Mouse (Mus musculus): Measurements from ENCODE around the gene Dmpk. TPM values are rescaled to one million over a fixed set of nuclear protein-coding genes. Genes with fewer than 3 reads are reported as not detected.
A peak's percentile ranks its signal among the peaks of the same experiment; 100 is the strongest.

Gene Dmpk
- 7.0 and 7.3 TPM in 2 replicates for polyA plus RNA-seq (2014; fragmentation: Nextera tagmentation; extraction: Ambion mirVana)

GRCm38 (mm10) chr7:19083701-19084100, at the start of gene Dmpk:
Gene Dmpk (plus strand): TSS chr7:19083849.
- Histone ChIP-seq H3K36me3 (ENCODE audit: control insufficient read depth, insufficient read depth, low read length) (peaks cover 28% of the 10 kb centered on the region), H3K27ac (ENCODE audit: low read depth, low read length) (no peak within 1 kb of the TSS), H3K27me3 (ENCODE audit: control insufficient read depth, insufficient read depth, low read length) (no peaks in the 10 kb centered on the region), H3K4me1 (ENCODE audit: control insufficient read depth, insufficient read depth, low read length) (peaks cover 9% of the 10 kb centered on the region), H3K4me2 (no peak within 1 kb of the TSS), H3K9ac (ENCODE audit: low read length) (no peak within 1 kb of the TSS), H3K9me3 (ENCODE audit: control insufficient read depth, low read length) (no peaks in the 10 kb centered on the region), H3K4me3 (ENCODE audit: low read depth, low read length) (no peak within 1 kb of the TSS)
- DNase-seq (ENCODE audit: low spot score, missing footprints) (no peak), ATAC-seq (ENCODE audit: low FRiP score) (peak; percentile 13; the same call in 1 of the 2 replicates)
- WGBS, result 43% methylated on average over 10 of the region's 10 CpGs

DNA sequence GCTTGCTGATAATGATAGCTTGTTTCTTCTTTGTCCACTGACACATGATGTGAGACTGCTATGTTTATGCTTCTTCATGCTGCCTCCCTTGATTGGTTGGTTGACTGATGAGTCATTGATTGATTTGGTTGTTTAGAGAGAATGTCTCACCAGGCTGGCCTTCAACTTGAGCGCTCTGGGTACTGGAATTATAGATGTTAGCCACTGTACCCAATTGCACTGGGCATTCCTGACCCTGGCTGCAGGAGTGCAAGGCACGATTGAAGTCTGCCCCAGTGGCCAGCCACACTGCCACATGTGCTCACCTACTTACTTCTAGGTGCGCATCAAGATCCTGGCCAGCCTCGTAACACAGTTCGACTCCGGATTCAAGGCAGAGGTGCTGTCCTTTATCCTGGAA, 39.0 kb upstream of the Dmpk start:
- WGBS, result 96% methylated on average over 6 of the region's 6 CpGs
- no peaks in the 10 kb centered on the region for H3K27me3 ChIP-seq (ENCODE audit: control insufficient read depth, insufficient read depth, low read length)
- no peak for DNase-seq (ENCODE audit: low spot score, missing footprints)
- no peak overlapping the region for H3K27ac ChIP-seq (ENCODE audit: low read depth, low read length)
- ATAC-seq (ENCODE audit: low FRiP score), result no peak
- no peak overlapping the region for H3K9ac ChIP-seq (ENCODE audit: low read length)
- H3K9me3 ChIP-seq (ENCODE audit: control insufficient read depth, low read length), result no peaks in the 10 kb centered on the region
- H3K4me1 ChIP-seq (ENCODE audit: control insufficient read depth, insufficient read depth, low read length), result no peaks in the 10 kb centered on the region
- no peak overlapping the region for H3K4me3 ChIP-seq (ENCODE audit: low read depth, low read length)
- peaks cover 68% of the 10 kb centered on the region for H3K36me3 ChIP-seq (ENCODE audit: control insufficient read depth, insufficient read depth, low read length)
- no peak overlapping the region for H3K4me2 ChIP-seq

DNA sequence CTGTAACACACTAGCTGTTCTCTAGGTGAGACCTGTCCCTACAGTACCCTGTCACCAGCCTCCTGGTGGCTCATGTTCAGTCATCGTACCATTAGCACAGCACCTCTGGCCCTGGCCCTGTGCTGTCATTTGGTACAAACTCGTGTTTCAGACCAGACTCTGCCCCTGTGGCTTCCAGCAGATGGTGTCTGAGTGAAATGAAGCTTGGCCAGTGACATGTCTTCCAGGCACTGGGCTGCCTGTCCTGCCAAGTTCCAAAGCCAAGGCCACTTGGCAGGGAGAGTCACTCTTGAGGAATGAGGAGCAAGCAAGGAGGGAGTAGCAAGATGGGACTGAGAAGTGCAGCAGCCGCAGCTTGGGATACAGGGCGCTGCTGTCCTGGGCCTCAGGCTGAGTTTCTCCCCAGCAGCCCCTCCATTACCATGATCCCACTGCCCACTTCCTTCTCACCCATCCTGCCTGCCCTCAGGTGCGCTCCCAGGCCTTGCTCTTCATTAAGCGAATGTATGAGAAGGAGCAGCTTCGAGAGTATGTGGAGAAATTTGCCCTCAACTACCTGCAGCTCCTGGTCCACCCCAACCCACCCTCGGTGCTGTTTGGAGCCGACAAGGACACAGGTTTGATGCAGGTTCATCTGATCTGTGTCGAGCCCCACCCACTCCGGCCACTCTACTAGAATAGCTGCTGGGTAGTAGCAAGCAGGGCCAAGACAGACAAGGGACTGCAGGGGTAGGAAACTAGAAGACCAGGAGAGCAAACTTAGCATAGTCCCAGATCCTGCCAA, 37.2 kb upstream of the Dmpk start:
- Histone ChIP-seq H3K27me3 (ENCODE audit: control insufficient read depth, insufficient read depth, low read length) (no peaks in the 10 kb centered on the region), H3K4me3 (ENCODE audit: low read depth, low read length) (no peak overlapping the region), H3K36me3 (ENCODE audit: control insufficient read depth, insufficient read depth, low read length) (peaks cover 65% of the 10 kb centered on the region), H3K4me1 (ENCODE audit: control insufficient read depth, insufficient read depth, low read length) (no peaks in the 10 kb centered on the region), H3K9ac (ENCODE audit: low read length) (no peak overlapping the region), H3K4me2 (no peak overlapping the region), H3K9me3 (ENCODE audit: control insufficient read depth, low read length) (no peaks in the 10 kb centered on the region), H3K27ac (ENCODE audit: low read depth, low read length) (no peak overlapping the region)
- ATAC-seq (ENCODE audit: low FRiP score), result no peak
- WGBS, result 93% methylated on average over 11 of the region's 11 CpGs
- DNase-seq (ENCODE audit: low spot score, missing footprints), result peak; percentile 21

DNA sequence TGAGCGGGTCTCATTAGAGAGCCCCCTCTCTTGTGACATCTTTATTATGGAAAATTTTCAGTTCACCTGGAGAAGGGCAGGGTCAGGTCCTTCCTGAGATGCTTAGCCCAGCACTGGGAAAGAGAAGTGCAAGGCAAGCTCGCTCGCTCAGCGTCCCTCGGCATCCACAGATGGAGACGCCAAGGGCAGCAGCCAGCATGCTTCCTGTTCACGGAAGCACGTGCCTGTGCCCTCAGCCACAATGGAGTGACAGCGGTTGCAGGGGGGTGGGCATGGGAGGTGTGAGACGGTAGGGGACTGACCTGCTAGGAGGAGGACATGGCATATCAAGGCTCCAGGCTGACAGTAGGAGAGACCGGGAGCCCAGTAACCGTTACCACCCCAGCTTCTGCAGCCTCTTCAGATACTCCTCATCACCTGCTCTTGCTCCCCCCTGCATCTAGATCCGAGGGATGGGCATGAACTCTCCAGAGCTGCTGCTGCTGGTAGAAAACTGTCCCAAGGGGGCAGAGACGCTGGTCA, 35.6 kb upstream of the Dmpk start:
- 91% methylated on average over 14 of the region's 14 CpGs for WGBS
- Histone ChIP-seq H3K27ac (ENCODE audit: low read depth, low read length) (no peak overlapping the region), H3K9ac (ENCODE audit: low read length) (no peak overlapping the region), H3K9me3 (ENCODE audit: control insufficient read depth, low read length) (no peaks in the 10 kb centered on the region), H3K4me1 (ENCODE audit: control insufficient read depth, insufficient read depth, low read length) (no peaks in the 10 kb centered on the region), H3K4me2 (no peak overlapping the region), H3K27me3 (ENCODE audit: control insufficient read depth, insufficient read depth, low read length) (no peaks in the 10 kb centered on the region), H3K4me3 (ENCODE audit: low read depth, low read length) (no peak overlapping the region), H3K36me3 (ENCODE audit: control insufficient read depth, insufficient read depth, low read length) (peaks cover 59% of the 10 kb centered on the region)
- DNase-seq (ENCODE audit: low spot score, missing footprints), result peak; percentile 53
- ATAC-seq (ENCODE audit: low FRiP score), result no peak

- Histone ChIP-seq H3K27me3 (ENCODE audit: control insufficient read depth, insufficient read depth, low read length) (no peaks in the 10 kb centered on the region), H3K9me3 (ENCODE audit: control insufficient read depth, low read length) (no peaks in the 10 kb centered on the region), H3K9ac (ENCODE audit: low read length) (no peak overlapping the region), H3K36me3 (ENCODE audit: control insufficient read depth, insufficient read depth, low read length) (peaks cover 51% of the 10 kb centered on the region), H3K4me2 (no peak overlapping the region), H3K27ac (ENCODE audit: low read depth, low read length) (no peak overlapping the region), H3K4me3 (ENCODE audit: low read depth, low read length) (no peak overlapping the region), H3K4me1 (ENCODE audit: control insufficient read depth, insufficient read depth, low read length) (peaks cover 2% of the 10 kb centered on the region; the same call in 1 of the 2 replicates)
- WGBS, result 84% methylated on average over 5 of the region's 5 CpGs
- ATAC-seq (ENCODE audit: low FRiP score) (no peak), DNase-seq (ENCODE audit: low spot score, missing footprints) (no peak)
These were observed 34.4 kb upstream of the Dmpk start for GRCm38 (mm10) chr7:19049252-19049651.

DNA sequence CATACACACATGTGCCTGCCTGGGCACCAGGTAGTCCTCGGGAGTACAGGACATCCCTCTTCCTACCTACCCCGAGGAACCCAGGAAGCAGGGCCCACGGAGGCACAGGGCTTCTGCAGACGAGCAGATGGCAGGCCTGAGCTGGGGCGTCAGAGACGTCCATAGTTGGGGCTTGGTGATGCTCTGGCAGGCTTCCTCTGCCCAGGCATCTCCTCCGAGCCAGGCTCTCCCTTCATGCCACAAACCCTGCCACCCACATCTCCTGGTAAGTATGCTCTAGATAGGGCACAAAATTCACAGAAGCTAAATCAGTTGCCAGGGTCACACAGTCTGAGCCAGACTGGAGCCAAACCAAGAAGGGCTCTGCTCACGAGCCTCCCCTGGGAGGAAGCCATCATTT, 33.5 kb upstream of the Dmpk start:
- H3K36me3 ChIP-seq (ENCODE audit: control insufficient read depth, insufficient read depth, low read length), result peaks cover 48% of the 10 kb centered on the region
- DNase-seq (ENCODE audit: low spot score, missing footprints), result no peak
- no peak for ATAC-seq (ENCODE audit: low FRiP score)

DNA sequence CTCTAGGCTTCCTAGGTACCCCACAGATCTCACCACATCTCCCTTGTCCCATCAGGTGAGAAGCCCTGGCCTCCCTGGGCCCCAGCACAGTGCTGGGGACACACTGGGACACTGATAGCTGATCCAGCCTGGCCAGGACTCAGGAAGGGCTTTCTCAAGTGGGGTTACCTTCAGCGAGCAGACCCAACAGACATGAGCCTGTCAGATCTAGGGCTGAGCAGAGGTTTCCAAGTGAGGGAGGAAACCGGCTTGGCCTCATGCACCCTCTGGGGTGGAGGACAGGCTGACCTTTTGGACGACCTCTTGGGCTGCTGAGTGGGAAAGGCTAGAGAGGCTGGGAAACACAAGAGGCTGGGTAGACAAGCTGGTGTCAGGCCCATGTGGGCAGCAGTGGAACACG, 32.5 kb upstream of the Dmpk start:
- Histone ChIP-seq H3K9ac (ENCODE audit: low read length) (no peak overlapping the region), H3K36me3 (ENCODE audit: control insufficient read depth, insufficient read depth, low read length) (peaks cover 40% of the 10 kb centered on the region), H3K4me3 (ENCODE audit: low read depth, low read length) (no peak overlapping the region), H3K4me1 (ENCODE audit: control insufficient read depth, insufficient read depth, low read length) (peaks cover 6% of the 10 kb centered on the region), H3K27me3 (ENCODE audit: control insufficient read depth, insufficient read depth, low read length) (no peaks in the 10 kb centered on the region), H3K27ac (ENCODE audit: low read depth, low read length) (no peak overlapping the region), H3K4me2 (no peak overlapping the region), H3K9me3 (ENCODE audit: control insufficient read depth, low read length) (no peaks in the 10 kb centered on the region)
- no peak for ATAC-seq (ENCODE audit: low FRiP score)
- WGBS, result 80% methylated on average over 4 of the region's 4 CpGs
- no peak for DNase-seq (ENCODE audit: low spot score, missing footprints)

More for the DNA sequence above, 33.5 kb upstream of the Dmpk start:
- Histone ChIP-seq H3K9ac (ENCODE audit: low read length) (no peak overlapping the region), H3K4me2 (no peak overlapping the region), H3K9me3 (ENCODE audit: control insufficient read depth, low read length) (no peaks in the 10 kb centered on the region), H3K27me3 (ENCODE audit: control insufficient read depth, insufficient read depth, low read length) (no peaks in the 10 kb centered on the region), H3K4me1 (ENCODE audit: control insufficient read depth, insufficient read depth, low read length) (peaks cover 6% of the 10 kb centered on the region), H3K27ac (ENCODE audit: low read depth, low read length) (no peak overlapping the region), H3K4me3 (ENCODE audit: low read depth, low read length) (no peak overlapping the region)
- 91% methylated on average over 8 of the region's 8 CpGs for WGBS

DNA sequence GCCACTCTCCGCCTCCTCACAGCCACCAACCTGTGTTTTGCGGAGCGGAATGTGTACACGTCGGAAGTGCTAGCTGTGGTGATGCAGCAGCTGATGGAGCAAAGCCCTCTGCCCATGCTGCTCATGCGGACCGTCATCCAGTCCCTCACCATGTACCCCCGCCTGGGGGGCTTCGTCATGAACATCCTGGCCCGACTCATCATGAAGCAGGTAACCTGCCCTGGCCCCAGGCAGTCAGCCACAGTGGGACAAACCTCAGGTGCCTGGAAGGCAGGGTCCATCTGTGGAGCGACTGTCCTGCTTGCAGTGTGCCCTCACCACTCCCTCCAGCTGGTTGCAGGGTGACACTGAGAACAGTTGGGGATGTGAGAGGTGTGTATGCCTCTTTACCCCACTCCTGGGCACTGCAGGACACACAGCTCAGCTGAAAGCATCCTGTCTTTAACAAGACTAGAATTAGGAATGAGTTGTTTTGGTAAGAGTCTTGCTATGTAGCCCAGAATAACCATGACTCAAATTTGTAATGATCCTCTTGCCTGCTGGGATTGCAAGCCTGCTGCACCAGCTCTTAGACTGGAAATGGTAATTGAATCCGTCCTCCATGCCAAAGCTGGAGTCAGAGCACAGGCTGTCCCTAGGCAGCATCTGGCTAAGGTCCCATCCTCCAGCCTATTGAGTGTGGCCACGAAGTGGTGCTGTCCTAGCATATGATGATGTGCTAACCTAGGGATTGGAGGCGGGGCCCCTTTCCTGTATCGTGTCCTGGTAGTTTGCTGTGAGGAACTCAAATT, 31.1 kb upstream of the Dmpk start:
- DNase-seq (ENCODE audit: low spot score, missing footprints) (no peak), ATAC-seq (ENCODE audit: low FRiP score) (no peak)
- Histone ChIP-seq H3K4me3 (ENCODE audit: low read depth, low read length) (no peak overlapping the region), H3K9ac (ENCODE audit: low read length) (no peak overlapping the region), H3K27me3 (ENCODE audit: control insufficient read depth, insufficient read depth, low read length) (no peaks in the 10 kb centered on the region), H3K4me2 (no peak overlapping the region), H3K9me3 (ENCODE audit: control insufficient read depth, low read length) (no peaks in the 10 kb centered on the region), H3K4me1 (ENCODE audit: control insufficient read depth, insufficient read depth, low read length) (peaks cover 6% of the 10 kb centered on the region), H3K27ac (ENCODE audit: low read depth, low read length) (no peak overlapping the region), H3K36me3 (ENCODE audit: control insufficient read depth, insufficient read depth, low read length) (peaks cover 30% of the 10 kb centered on the region)
- 92% methylated on average over 15 of the region's 15 CpGs for WGBS

GRCm38 (mm10) chr7:19053136-19053532, 30.5 kb upstream of the Dmpk start:
- Histone ChIP-seq H3K4me1 (ENCODE audit: control insufficient read depth, insufficient read depth, low read length) (peaks cover 6% of the 10 kb centered on the region), H3K9ac (ENCODE audit: low read length) (no peak overlapping the region), H3K27me3 (ENCODE audit: control insufficient read depth, insufficient read depth, low read length) (no peaks in the 10 kb centered on the region), H3K36me3 (ENCODE audit: control insufficient read depth, insufficient read depth, low read length) (peaks cover 30% of the 10 kb centered on the region), H3K27ac (ENCODE audit: low read depth, low read length) (no peak overlapping the region), H3K4me3 (ENCODE audit: low read depth, low read length) (no peak overlapping the region), H3K9me3 (ENCODE audit: control insufficient read depth, low read length) (no peaks in the 10 kb centered on the region), H3K4me2 (no peak overlapping the region)
- no peak for ATAC-seq (ENCODE audit: low FRiP score)
- WGBS, result 94% methylated on average over 7 of the region's 7 CpGs
- peak; percentile 79 for DNase-seq (ENCODE audit: low spot score, missing footprints)

Measured in midbrain, embryonic 11.5 days (tissue).